8 mouse cellular contexts compared by ENCODE assay signal in the genomic region with DNA sequence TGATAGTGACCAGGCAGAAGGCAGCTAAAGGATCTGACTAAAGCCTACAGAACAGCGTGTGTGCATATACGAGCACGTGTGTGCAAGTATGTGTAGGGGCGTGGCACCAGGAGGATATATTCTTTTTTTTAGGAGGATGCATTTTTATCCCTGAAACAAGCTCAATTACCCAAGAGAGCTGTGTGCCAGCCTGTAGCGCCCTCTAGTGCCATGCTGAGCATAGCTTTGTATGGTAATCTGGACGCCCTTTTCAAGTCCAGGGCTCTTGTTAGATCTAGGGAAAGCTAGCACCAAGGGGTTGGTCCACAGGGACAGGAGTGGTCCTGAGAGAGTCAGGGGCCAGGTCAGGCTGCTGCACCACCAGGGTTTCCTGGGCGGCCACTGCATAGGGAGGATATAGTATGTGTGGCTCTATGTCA. TPM values are rescaled to one million over a fixed set of nuclear protein-coding genes. Genes with fewer than 3 reads are reported as not detected.
DNase-seq lines count a peak whose midpoint lies in the region; ATAC-seq lines count a peak whose summit lies in the region.
"Had no signal": no experiment of that assay in that cellular context is flagged by ENCODE, and none has a peak within 500 bp of the region (broad histone marks: within the 10 kb centered on the region; RNA-seq: fewer than 3 reads in every experiment).

No protein-coding gene starts in this region.

- H3K36me3 ChIP-seq in embryonic facial prominence, embryonic 11.5 days (replicated peaks; ENCODE audit: control insufficient read depth, insufficient read depth, low read depth, low read length) = peaks cover 3% of the 10 kb centered on the region; the same call in 1 of the 2 replicates

- no peak overlapping the region for H3K27ac ChIP-seq in embryonic facial prominence, embryonic 11.5 days (replicated peaks; ENCODE audit: low read depth, low read length)
- H3K27ac ChIP-seq: limb, embryonic 15.5 days had no signal

- peak; percentile 75 for DNase-seq in MEL-GATA-1-ER (ENCODE audit: extremely low read depth, low read depth)
- DNase-seq in adrenal gland, postnatal 25 days = peak; percentile 73
- peak; percentile 79 for DNase-seq in embryonic facial prominence, embryonic 11.5 days (ENCODE audit: low spot score)
- DNase-seq in heart, postnatal 36 days = peak; percentile 73 to 81
- peak; percentile 57 to 78 for DNase-seq in layer of hippocampus, adult 8-10 months (ENCODE audit: low spot score in 2 of 2)
- DNase-seq in lung, postnatal 14 days = peak; percentile 83
- DNase-seq in right cerebral cortex, postnatal 4 days = peak; percentile 83

- no peaks in the 10 kb centered on the region for H3K4me1 ChIP-seq in embryonic facial prominence, embryonic 11.5 days (ENCODE audit: control insufficient read depth, insufficient read depth, low read length)
- H3K4me1 ChIP-seq: limb, embryonic 15.5 days had no signal

- no peak overlapping the region for H3K4me2 ChIP-seq in embryonic facial prominence, embryonic 11.5 days (ENCODE audit: low read depth, low read length)
- H3K4me2 ChIP-seq: limb, embryonic 15.5 days had no signal

- no peak overlapping the region for H3K4me3 ChIP-seq in embryonic facial prominence, embryonic 11.5 days (ENCODE audit: low read depth, low read length)
- H3K4me3 ChIP-seq: limb, embryonic 15.5 days had no signal

- peak; percentile 58; the same call in 1 of the 2 replicates for ATAC-seq in embryonic facial prominence, embryonic 11.5 days (replicated peaks; ENCODE audit: insufficient number of reproducible peaks, low FRiP score, low TSS enrichment, low read depth)

- H3K9ac ChIP-seq in embryonic facial prominence, embryonic 11.5 days (replicated peaks; ENCODE audit: low read length) = no peak overlapping the region
- H3K9ac ChIP-seq: limb, embryonic 15.5 days had no signal

- intact Hi-C loops in heart, postnatal 36 days (cut with DNase I) = loop anchor here (1.0 kb wide), 1 partner anchor 54 kb away; no protein-coding TSS in a partner anchor

- no peaks in the 10 kb centered on the region for H3K9me3 ChIP-seq in embryonic facial prominence, embryonic 11.5 days (replicated peaks; ENCODE audit: control insufficient read depth, low read length)
- H3K9me3 ChIP-seq: limb, embryonic 15.5 days had no signal

- no peaks in the 10 kb centered on the region for H3K27me3 ChIP-seq in embryonic facial prominence, embryonic 11.5 days (ENCODE audit: control insufficient read depth, insufficient read depth, low read length)
- H3K27me3 ChIP-seq: limb, embryonic 15.5 days had no signal

- WGBS in embryonic facial prominence, embryonic 11.5 days = 27% methylated on average over 7 of the region's 7 CpGs

RNA-seq across cellular contexts. Expression of gene Fgfr3, which starts 16.4 kb away (rescaled TPM):
- total RNA-seq in adrenal gland, postnatal 25 days (2021) = 2.0 and 3.2 TPM in 2 replicates
- polyA plus RNA-seq in embryonic facial prominence, embryonic 11.5 days (2014; fragmentation: Nextera tagmentation; extraction: Ambion mirVana) = 7.6 and 9.5 TPM in 2 replicates
- total RNA-seq in heart, postnatal 36 days (2021) = 1 to 10 TPM; 6.2 to 9.6 TPM
- 100 to 1,000 TPM; 116 to 143 (median 125) TPM for total RNA-seq in layer of hippocampus, adult 8-10 months (2022)

RNA-seq across cellular contexts. Expression of gene Letm1, which starts 44.7 kb away (rescaled TPM):
- 104 and 110 TPM in 2 replicates for total RNA-seq in adrenal gland, postnatal 25 days (2021)
- polyA plus RNA-seq in embryonic facial prominence, embryonic 11.5 days (2014; fragmentation: Nextera tagmentation; extraction: Ambion mirVana) = 46.1 and 48.9 TPM in 2 replicates
- total RNA-seq in heart, postnatal 36 days (2021) = 100 to 1,000 TPM; 134 to 161 TPM
- total RNA-seq in layer of hippocampus, adult 8-10 months (2022) = 100 to 1,000 TPM in 1 of 4 experiments, 10 to 100 TPM in 3; 86.6 to 101 (median 92.9) TPM

Comparison
In these comparisons a context has a peak if more than half of its experiments do, and no peak if none do; other contexts are left out.
1. RNA of gene Fgfr3, which starts 16.4 kb away (total RNA-seq): 116 to 143 TPM in layer of hippocampus, adult 8-10 months; 6.2 to 9.6 TPM in heart, postnatal 36 days and 2.0 to 3.2 TPM in adrenal gland, postnatal 25 days; every median in the first group is over 10 times any median in the second.
2. Peak in every context shown above with its lines, with median percentiles within 50 percentile points of each other: DNase-seq.